Mouse (Mus musculus) limb, embryonic 15.5 days (tissue): ENCODE data around the gene Ranbp1. TPM values are rescaled to one million over a fixed set of nuclear protein-coding genes. Genes with fewer than 3 reads are reported as not detected.

Experiments used
- ATAC-seq: fragments of 200-750 bp; cut with Nextera tagmentation; 2 replicates; pipeline ENCODE4 v1.8.0; 2017; ENCODE audit warnings: low read depth, moderate TSS enrichment; ENCODE audit not compliant: insufficient number of reproducible peaks, low FRiP score, low TSS enrichment
- H3K27ac ChIP-seq: fragments of 300-500 bp; sonication (generic); 2 replicates; pipeline ENCODE4 v1.5.1; 2015; ENCODE audit warnings: moderate library complexity, mild to moderate bottlenecking, inconsistent platforms
- H3K27me3 ChIP-seq: fragments of 300-500 bp; sonication (generic); 2 replicates; pipeline ENCODE4 v1.6.1; 2015; ENCODE audit warnings: inconsistent platforms
- H3K36me3 ChIP-seq: fragments of 300-500 bp; sonication (generic); 2 replicates; pipeline ENCODE4 v1.6.1; 2015; ENCODE audit warnings: inconsistent platforms
- H3K4me1 ChIP-seq: fragments of 300-500 bp; sonication (generic); 2 replicates; pipeline ENCODE4 v1.6.1; 2015; ENCODE audit warnings: inconsistent platforms
- H3K4me2 ChIP-seq: fragments of 300-500 bp; sonication (generic); 2 replicates; pipeline ENCODE4 v1.6.1; 2015; ENCODE audit warnings: mild to moderate bottlenecking, inconsistent platforms
- H3K4me3 ChIP-seq: fragments of 300-500 bp; sonication (generic); 2 replicates; pipeline ENCODE4 v1.5.1; 2015; ENCODE audit warnings: mild to moderate bottlenecking, inconsistent platforms
- H3K9ac ChIP-seq: fragments of 300-500 bp; sonication (generic); 2 replicates; pipeline ENCODE4 v1.6.1; 2015; ENCODE audit warnings: inconsistent platforms
- H3K9me3 ChIP-seq: fragments of 300-500 bp; sonication (generic); 2 replicates; pipeline ENCODE4 v1.6.1; 2016; ENCODE audit warnings: inconsistent platforms
- WGBS: fragments of 180-500 bp; shearing (Covaris S2); methylation state at CpG from one replicate; pipeline ENCODE4 v1.1.7; 2015; 5-methylcytosine and 5-hydroxymethylcytosine counted together
- polyA plus RNA-seq: library from polyadenylated mRNA; unstranded; fragments of >200 nt; fragmentation: Nextera tagmentation; extraction: Ambion mirVana; gene quantifications from 2 replicates; pipeline ENCODE4 v1.2.1, GENCODE M21; 2015

Ranbp1 gene
- polyA plus RNA-seq, 1 experiment from 2014 or later, result 446 TPM

DNA sequence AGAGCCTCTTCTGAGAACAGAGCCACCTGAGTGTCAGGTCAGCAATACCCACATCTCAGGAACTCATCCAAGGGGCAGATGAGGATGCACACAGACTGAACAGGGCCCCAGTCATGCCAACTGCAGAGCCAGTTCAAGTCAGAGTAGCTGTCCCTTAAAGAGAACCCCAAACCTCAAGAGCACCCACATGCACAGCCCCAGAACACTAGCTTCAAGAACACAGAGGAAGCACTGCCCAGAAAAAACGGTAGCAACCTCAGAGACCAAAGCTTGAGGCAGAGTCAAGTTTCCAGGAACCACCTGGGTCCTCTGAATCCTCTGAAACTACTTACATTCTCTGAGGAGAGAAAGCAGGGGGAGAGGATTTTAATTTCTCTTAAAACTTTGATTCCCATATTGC lies 15.1 kb downstream of the Ranbp1 start:
- Histone ChIP-seq H3K9ac (no peak overlapping the region), H3K4me3 (peak overlapping the region; percentile 91), H3K27me3 (no peaks in the 10 kb centered on the region), H3K4me1 (peaks cover 51% of the 10 kb centered on the region), H3K27ac (no peak overlapping the region), H3K9me3 (no peaks in the 10 kb centered on the region), H3K36me3 (peaks cover 13% of the 10 kb centered on the region), H3K4me2 (peak overlapping the region; percentile 74)
- ATAC-seq, result no peak
- 34% methylated on average over 1 of the region's 1 CpGs for WGBS

DNA sequence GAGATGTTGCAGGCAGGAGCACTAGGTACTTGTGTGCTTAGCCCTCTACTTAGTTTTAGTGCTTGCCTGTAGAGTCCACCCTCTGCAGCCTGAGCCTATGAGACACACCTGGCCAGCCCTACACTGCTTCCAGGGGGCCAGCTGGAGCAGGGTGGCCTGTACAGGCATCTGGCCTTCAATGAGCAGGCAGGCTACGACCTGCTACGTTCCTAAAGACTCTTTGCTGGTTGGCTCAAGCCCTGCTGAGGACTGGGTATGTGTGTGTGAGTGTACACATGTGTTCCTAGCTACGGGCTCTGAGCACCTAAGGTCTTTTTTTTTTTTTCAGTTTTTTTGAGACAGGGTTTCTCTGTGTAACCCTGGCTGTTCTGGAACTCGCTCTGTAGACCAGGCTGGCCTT lies 17.1 kb downstream of the Ranbp1 start:
- WGBS, result 54% methylated on average over 4 of the region's 4 CpGs
- no peak overlapping the region for H3K9ac ChIP-seq

DNA sequence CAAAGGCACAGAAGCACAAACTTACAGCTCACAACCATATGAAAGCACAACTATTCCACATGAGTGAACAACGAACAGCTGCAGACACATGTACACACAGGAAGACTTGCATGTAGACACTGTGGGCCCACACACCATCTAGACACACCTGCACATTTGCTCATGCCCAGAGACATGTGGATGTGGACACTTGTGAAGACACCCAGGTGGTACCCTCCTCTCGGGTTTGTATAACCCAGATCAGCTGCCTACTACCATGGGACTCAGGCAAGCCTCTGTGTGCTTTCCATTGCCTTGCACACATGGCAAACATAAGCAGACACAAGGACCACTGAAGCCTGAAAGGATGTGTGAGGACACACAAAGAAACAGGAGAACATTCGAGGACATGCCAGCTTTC lies 17.5 kb downstream of the Ranbp1 start:
- peaks cover 28% of the 10 kb centered on the region for H3K36me3 ChIP-seq
- H3K27ac ChIP-seq, result 0 out of 2 replicates have a peak overlapping the region, but pooled peaks have one; percentile 9
- H3K27me3 ChIP-seq, result no peaks in the 10 kb centered on the region
- no peak overlapping the region for H3K9ac ChIP-seq
- no peak overlapping the region for H3K4me2 ChIP-seq
- H3K9me3 ChIP-seq, result no peaks in the 10 kb centered on the region
- no peak overlapping the region for H3K4me3 ChIP-seq
- WGBS, result 82% methylated on average over 3 of the region's 3 CpGs
- H3K4me1 ChIP-seq, result peaks cover 46% of the 10 kb centered on the region
- ATAC-seq, result no peak

More for the DNA sequence above, 17.1 kb downstream of the Ranbp1 start:
- Histone ChIP-seq H3K4me3 (no peak overlapping the region), H3K4me2 (no peak overlapping the region), H3K9me3 (no peaks in the 10 kb centered on the region), H3K36me3 (peaks cover 24% of the 10 kb centered on the region), H3K4me1 (peaks cover 49% of the 10 kb centered on the region), H3K27me3 (no peaks in the 10 kb centered on the region), H3K27ac (peak overlapping the region; percentile 50; the same call in 1 of the 2 replicates)
- ATAC-seq, result no peak

DNA sequence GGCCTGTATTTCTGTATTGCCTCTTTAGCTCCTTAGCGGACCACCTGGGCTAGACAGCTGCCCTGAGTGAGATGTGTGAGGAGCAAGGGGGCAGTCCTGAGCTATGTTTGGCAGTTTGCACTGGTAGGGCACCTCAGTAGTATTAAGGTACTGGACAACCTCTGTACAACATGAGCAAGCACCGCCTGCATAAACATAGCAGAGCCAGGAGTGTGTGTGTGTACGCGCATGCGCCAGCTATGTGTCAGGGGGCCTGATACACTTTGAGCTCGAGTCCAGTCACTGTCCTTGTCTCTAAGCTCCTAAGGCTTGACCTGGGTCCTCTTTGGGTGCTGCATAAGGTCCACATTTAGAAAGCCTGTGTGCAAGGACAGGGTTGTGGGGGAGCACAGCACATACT lies 17.9 kb downstream of the Ranbp1 start:
- Histone ChIP-seq H3K27me3 (no peaks in the 10 kb centered on the region), H3K27ac (peak overlapping the region; percentile 61; the same call in 1 of the 2 replicates), H3K9me3 (no peaks in the 10 kb centered on the region), H3K4me1 (peaks cover 42% of the 10 kb centered on the region), H3K4me3 (no peak overlapping the region), H3K4me2 (no peak overlapping the region), H3K36me3 (peaks cover 33% of the 10 kb centered on the region), H3K9ac (no peak overlapping the region)
- WGBS, result 90% methylated on average over 6 of the region's 6 CpGs
- ATAC-seq, result no peak

DNA sequence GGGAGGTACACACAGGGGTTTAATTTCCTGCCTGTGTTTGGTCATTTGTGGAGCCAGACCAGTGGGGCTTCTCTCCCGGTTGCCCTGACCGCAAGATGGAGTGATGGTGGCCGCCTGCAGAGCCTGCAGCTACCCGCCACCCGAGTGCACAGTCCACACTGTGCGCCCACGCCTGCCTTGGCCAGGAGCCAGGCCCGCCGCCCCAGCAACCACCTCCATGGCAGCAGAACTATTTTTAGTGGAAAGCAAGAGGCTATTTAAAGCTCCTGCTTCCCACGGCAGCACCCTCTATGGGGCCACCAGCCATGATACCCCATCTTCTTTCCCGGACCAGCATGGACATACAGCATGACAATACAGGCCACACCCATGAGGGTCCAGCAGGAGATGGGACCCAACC lies 18.9 kb downstream of the Ranbp1 start:
- Histone ChIP-seq H3K9ac (no peak overlapping the region), H3K36me3 (peaks cover 43% of the 10 kb centered on the region), H3K27me3 (no peaks in the 10 kb centered on the region), H3K4me3 (no peak overlapping the region), H3K27ac (peak overlapping the region; percentile 61), H3K4me2 (0 out of 2 replicates have a peak overlapping the region, but pooled peaks have one; percentile 14), H3K4me1 (peaks cover 38% of the 10 kb centered on the region), H3K9me3 (no peaks in the 10 kb centered on the region)
- WGBS, result 42% methylated on average over 11 of the region's 11 CpGs
- no peak; the same call in 1 of the 2 replicates for ATAC-seq

DNA sequence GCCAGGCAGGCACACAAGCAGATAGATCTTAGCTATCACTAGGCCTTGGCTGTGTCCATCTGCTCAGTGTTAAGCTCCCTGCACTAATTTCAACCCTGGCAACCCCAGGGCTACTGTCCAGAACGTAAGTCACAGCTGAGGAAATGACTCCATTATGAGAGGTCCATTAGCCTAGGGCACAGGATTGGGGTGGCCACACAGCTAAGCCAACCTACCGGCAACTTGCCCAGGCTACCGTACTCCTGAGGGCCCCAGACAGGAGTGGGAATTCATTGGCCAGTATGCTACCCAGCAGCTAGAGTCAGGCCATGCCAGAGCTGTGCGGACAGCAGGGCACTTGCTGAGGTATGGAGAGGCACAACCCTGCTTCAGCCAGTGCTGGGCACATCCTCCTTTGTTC lies 19.7 kb downstream of the Ranbp1 start:
- peaks cover 50% of the 10 kb centered on the region for H3K36me3 ChIP-seq
- 82% methylated on average over 4 of the region's 4 CpGs for WGBS
- ATAC-seq, result no peak
- H3K4me1 ChIP-seq, result peaks cover 31% of the 10 kb centered on the region
- H3K9ac ChIP-seq, result no peak overlapping the region
- no peak overlapping the region for H3K4me3 ChIP-seq
- no peaks in the 10 kb centered on the region for H3K9me3 ChIP-seq
- no peaks in the 10 kb centered on the region for H3K27me3 ChIP-seq
- H3K4me2 ChIP-seq, result no peak overlapping the region
- no peak overlapping the region for H3K27ac ChIP-seq

DNA sequence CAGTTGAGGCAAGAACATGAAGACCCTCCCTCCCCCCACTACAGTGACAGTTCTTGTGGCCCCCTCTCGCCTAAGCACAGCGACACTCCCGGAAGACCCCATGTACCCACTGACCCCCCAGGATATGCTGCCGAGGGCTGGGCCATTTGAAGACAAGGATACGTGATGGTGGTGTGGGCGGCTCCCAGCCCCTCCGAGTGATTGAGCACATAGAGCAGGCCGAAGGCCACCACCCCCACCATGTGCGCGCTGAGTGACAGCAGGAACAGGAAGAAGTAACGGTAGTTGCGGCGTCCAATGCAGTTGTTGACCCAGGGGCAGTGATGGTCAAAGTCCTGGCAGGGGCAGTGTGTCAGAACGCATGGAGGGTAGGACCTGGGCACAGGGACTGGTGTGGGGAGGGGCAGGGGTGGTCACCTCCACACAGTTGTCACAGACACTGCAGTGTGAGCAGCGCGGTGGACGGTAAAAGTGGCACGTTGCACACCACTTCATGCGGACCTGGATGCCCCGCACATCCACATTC lies 20.6 kb downstream of the Ranbp1 start:
- Histone ChIP-seq H3K27ac (no peak overlapping the region), H3K36me3 (peaks cover 59% of the 10 kb centered on the region), H3K4me3 (no peak overlapping the region), H3K27me3 (no peaks in the 10 kb centered on the region), H3K4me1 (peaks cover 22% of the 10 kb centered on the region), H3K9me3 (no peaks in the 10 kb centered on the region), H3K9ac (no peak overlapping the region), H3K4me2 (no peak overlapping the region)
- no peak for ATAC-seq
- WGBS, result 93% methylated on average over 20 of the region's 20 CpGs

DNA sequence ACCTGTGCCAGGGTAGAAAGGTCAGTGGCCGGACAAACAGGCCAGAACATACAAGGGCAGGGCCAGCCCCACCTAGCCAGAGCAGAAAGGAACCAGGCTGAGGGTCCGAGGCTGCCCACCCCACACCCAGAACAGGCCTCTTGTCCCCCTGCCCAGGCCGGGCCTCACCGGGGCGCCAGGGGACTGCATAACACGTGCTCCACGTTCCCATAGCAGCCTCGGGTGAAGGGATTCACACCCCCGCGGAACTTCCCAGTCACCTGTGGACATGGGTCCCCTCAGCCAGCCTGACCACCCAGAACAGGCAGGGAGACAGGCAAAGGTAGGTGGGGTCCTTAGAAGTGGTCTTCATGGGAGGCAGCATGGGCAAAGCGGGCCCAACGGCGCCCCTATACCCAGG lies 21.3 kb downstream of the Ranbp1 start:
- 89% methylated on average over 13 of the region's 13 CpGs for WGBS
- Histone ChIP-seq H3K9me3 (no peaks in the 10 kb centered on the region), H3K27ac (no peak overlapping the region), H3K27me3 (no peaks in the 10 kb centered on the region), H3K4me2 (no peak overlapping the region), H3K9ac (no peak overlapping the region), H3K4me3 (no peak overlapping the region), H3K4me1 (peaks cover 22% of the 10 kb centered on the region), H3K36me3 (peaks cover 67% of the 10 kb centered on the region)
- no peak for ATAC-seq

DNA sequence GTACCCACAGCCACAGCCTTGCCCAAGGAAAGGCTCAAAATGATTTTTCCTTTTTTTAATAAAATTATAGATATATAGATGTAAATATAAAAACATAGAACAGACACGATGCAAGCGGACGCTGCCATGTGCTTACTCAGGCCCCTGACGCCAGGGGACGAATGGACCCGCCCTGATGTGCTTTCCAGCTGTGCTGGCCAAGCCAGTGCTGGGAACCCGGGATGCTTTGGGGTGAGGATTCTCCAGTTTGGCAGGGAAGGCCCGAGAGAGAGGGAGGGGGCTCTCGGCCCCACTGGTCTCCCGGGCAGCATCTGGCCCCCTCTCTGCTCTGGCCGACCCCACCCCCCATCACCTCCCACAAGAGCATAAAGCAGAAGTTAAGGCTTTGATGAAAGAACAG lies 26.3 kb downstream of the Ranbp1 start:
- 77% methylated on average over 11 of the region's 11 CpGs for WGBS
- no peaks in the 10 kb centered on the region for H3K9me3 ChIP-seq
- ATAC-seq, result no peak
- no peak overlapping the region for H3K9ac ChIP-seq
- H3K27me3 ChIP-seq, result no peaks in the 10 kb centered on the region
- H3K27ac ChIP-seq, result no peak overlapping the region
- no peak overlapping the region for H3K4me3 ChIP-seq
- peaks cover 21% of the 10 kb centered on the region for H3K4me1 ChIP-seq
- no peak overlapping the region for H3K4me2 ChIP-seq
- H3K36me3 ChIP-seq, result peaks cover 62% of the 10 kb centered on the region

DNA sequence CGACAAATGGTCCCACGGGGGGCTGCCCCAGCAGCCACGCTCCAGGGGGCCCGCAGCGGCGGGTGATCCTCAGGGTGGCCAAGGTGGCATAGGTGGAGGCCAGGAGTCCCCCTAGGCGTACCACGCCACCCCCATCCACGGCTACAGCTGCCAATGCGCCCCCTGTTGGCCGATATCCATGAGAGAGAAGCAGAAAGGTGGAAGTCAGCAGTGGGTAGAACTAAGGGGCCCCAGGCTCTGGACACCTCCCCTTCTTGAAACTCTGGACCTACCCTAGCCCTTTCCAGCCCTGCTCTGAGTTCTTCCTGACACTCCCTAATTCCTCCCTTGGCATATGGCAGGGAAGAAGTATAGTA lies 27.0 kb downstream of the Ranbp1 start:
- no peak overlapping the region for H3K4me3 ChIP-seq
- no peak overlapping the region for H3K9ac ChIP-seq
- 80% methylated on average over 11 of the region's 11 CpGs for WGBS
- peaks cover 21% of the 10 kb centered on the region for H3K4me1 ChIP-seq
- no peaks in the 10 kb centered on the region for H3K9me3 ChIP-seq
- H3K27me3 ChIP-seq, result no peaks in the 10 kb centered on the region
- ATAC-seq, result no peak
- peaks cover 55% of the 10 kb centered on the region for H3K36me3 ChIP-seq
- H3K27ac ChIP-seq, result no peak overlapping the region
- H3K4me2 ChIP-seq, result no peak overlapping the region

DNA sequence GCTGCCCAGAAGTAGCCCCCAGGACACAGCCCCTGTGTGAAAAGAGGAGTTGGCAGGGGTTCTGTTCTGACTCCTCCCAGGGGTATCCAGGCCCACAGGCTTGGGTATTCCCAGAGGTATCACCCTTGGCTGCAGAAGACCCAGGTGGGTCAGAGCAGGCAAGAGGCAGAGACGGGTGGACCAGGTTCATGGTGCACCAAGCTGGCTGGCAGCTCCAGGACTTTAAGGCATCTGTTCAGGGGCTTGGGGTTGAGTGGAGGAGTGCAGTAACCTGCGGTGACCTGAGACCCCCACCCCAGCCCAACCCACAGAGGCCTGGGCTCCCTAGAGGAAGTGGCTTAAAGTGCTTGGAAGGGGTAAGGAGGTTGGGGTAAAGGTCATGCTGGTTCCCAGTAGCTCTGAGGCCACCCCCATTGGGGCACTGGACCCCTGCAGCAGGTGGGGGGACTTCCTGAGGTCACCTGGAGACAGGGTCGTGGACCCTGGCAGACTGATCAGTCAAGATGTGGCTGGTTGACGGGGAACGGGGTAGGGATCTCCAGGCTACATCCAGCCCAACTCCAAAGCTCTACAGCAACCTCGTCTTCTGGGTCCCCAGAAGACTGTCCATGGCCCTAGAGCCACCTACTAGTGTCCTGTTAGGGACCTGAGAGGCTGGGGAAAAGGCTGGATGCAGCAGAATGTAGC lies 27.5 kb downstream of the Ranbp1 start:
- ATAC-seq, result no peak
- 83% methylated on average over 6 of the region's 6 CpGs for WGBS

DNA sequence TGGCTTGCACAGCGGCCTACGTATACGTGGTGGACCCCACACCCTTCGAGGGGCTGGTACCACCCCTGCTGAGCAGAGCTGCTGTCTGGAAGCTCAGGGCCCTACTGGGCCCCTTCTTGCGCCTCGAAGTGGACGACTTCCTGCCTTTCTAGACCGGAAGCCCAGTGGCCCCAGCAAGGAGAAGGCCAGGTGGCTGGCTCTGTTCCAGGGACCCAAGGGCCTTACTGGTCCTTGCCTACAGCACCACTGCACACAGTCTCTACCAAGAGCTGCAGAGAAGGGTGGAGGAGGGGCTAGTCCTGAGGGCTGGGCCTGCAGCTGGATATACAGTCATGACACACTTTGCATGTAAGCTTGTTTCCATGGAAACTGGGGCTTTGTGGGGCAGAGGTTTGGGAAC lies 28.5 kb downstream of the Ranbp1 start:
- Histone ChIP-seq H3K4me3 (no peak overlapping the region), H3K27me3 (no peaks in the 10 kb centered on the region), H3K4me2 (no peak overlapping the region), H3K27ac (peak overlapping the region; percentile 50), H3K4me1 (peaks cover 21% of the 10 kb centered on the region), H3K36me3 (peaks cover 40% of the 10 kb centered on the region), H3K9ac (no peak overlapping the region), H3K9me3 (no peaks in the 10 kb centered on the region)
- whole genome bisulfite sequencing, result 38% methylated on average over 8 of the region's 8 CpGs
- ATAC-seq, result peak; percentile 30; the same call in 1 of the 2 replicates

More for the DNA sequence above, 27.5 kb downstream of the Ranbp1 start:
- Histone ChIP-seq H3K36me3 (peaks cover 50% of the 10 kb centered on the region), H3K4me1 (peaks cover 21% of the 10 kb centered on the region), H3K27ac (0 out of 2 replicates have a peak overlapping the region, but pooled peaks have one; percentile 50), H3K4me3 (no peak overlapping the region), H3K9me3 (no peaks in the 10 kb centered on the region), H3K27me3 (no peaks in the 10 kb centered on the region), H3K4me2 (no peak overlapping the region), H3K9ac (no peak overlapping the region)
